ENCODE assay signal across 9 mouse cellular contexts in the genomic region with DNA sequence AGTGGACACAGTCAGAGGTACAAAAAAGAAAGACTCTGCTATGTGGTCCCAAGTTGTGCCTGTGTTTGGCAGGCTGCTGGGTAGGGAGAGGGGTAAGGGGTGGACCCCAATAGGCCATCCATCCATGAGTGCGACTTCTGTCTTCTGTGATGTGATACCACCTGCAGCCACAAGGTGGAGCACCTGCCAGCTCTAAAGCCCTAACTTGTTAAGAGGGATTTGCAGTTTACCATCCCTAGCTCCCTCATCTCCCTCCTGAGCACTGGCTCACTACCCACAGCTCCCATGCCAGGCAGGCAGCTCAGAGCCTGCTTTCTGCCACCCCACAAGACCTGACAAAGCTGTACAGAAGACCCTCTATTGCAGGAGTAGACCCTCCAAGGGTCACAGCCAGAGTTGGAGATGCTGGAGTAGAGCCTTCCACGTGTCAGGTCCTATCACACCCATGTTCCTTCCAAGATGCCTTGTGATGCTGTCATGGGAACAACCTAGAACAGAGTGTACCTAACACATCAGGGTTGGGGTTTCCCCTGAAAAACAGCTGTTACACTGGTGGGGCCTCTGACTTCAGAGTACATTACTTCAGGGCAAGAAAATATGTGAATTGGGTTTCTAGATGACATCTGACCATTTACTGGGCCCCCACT. TPM values are rescaled to one million over a fixed set of nuclear protein-coding genes. Genes with fewer than 3 reads are reported as not detected.
A peak's percentile ranks its signal among the peaks of the same experiment; 100 is the strongest.
DNase-seq lines count a peak whose midpoint lies in the region; ATAC-seq lines count a peak whose summit lies in the region.
"Had no signal": no experiment of that assay in that cellular context is flagged by ENCODE, and none has a peak within 500 bp of the region (broad histone marks: within the 10 kb centered on the region; RNA-seq: fewer than 3 reads in every experiment).

No protein-coding gene starts in this region.

- no peak overlapping the region for H3K4me2 ChIP-seq in limb, embryonic 11.5 days (ENCODE audit: low read depth, severe bottlenecking)
- H3K4me2 ChIP-seq: embryonic facial prominence, embryonic 12.5 days had no signal

- 0 out of 2 replicates have a peak, but pooled peaks cover 6% of the 10 kb centered on the region for H3K4me1 ChIP-seq in limb, embryonic 11.5 days (ENCODE audit: control insufficient read depth, insufficient read depth, low read length)

- H3K27me3 ChIP-seq in limb, embryonic 11.5 days (ENCODE audit: control insufficient read depth, insufficient read depth, low read length), result 0 out of 2 replicates have a peak, but pooled peaks cover 2% of the 10 kb centered on the region
- no peaks in the 10 kb centered on the region for H3K27me3 ChIP-seq in splenic B cell, adult 2 months (ENCODE audit: control insufficient read depth, insufficient read depth, low read length, poor library complexity, severe bottlenecking)
- H3K27me3 ChIP-seq: embryonic facial prominence, embryonic 12.5 days had no signal

- no peaks in the 10 kb centered on the region for H3K9me3 ChIP-seq in limb, embryonic 11.5 days (ENCODE audit: control insufficient read depth, low read length)
- H3K9me3 ChIP-seq: embryonic facial prominence, embryonic 12.5 days had no signal

- DNase-seq in ovary, postnatal 10 days (ENCODE audit: low spot score), result peak; percentile 69
- DNase-seq in ovary, adult 18-20 months (ENCODE audit: low spot score), result no peak
- peak; percentile 93 to 94 for DNase-seq in cerebellum, postnatal 10 days
- DNase-seq in frontal cortex, postnatal 25 days (ENCODE audit: low spot score in 2 of 2), result peak; percentile 85 to 90
- peak; percentile 88 for DNase-seq in limb, embryonic 11.5 days (ENCODE audit: low spot score)
- peak; percentile 91 for DNase-seq in naive thymus-derived CD4-positive, alpha-beta T cell, adult 2 months (ENCODE audit: low read depth)
- peak; percentile 87 for DNase-seq in splenic B cell, adult 2 months (ENCODE audit: low read depth, low spot score)

- peak; percentile 47 for ATAC-seq in inflammation-experienced regulatory T-cells, adult 6 months
- ATAC-seq in limb, embryonic 11.5 days (ENCODE audit: insufficient number of reproducible peaks, low FRiP score, low TSS enrichment, low read depth), result no peak

- H3K9ac ChIP-seq in limb, embryonic 11.5 days (ENCODE audit: low read length), result no peak overlapping the region
- H3K9ac ChIP-seq: embryonic facial prominence, embryonic 12.5 days had no signal

- no peak overlapping the region for H3K27ac ChIP-seq in limb, embryonic 11.5 days (replicated peaks; ENCODE audit: low read depth, low read length)
- H3K27ac ChIP-seq: embryonic facial prominence, embryonic 12.5 days had no signal

- no peak overlapping the region for H3K4me3 ChIP-seq in limb, embryonic 11.5 days (ENCODE audit: low read depth, low read length)
- H3K4me3 ChIP-seq: embryonic facial prominence, embryonic 12.5 days had no signal

- H3K36me3 ChIP-seq in limb, embryonic 11.5 days (ENCODE audit: control insufficient read depth, insufficient read depth, low read length), result no peaks in the 10 kb centered on the region
- H3K36me3 ChIP-seq in splenic B cell, adult 2 months (ENCODE audit: control insufficient read depth, insufficient read depth, low read length, poor library complexity, severe bottlenecking), result no peaks in the 10 kb centered on the region
- H3K36me3 ChIP-seq: embryonic facial prominence, embryonic 12.5 days had no signal

- WGBS in limb, embryonic 11.5 days, result 35% methylated on average over 2 of the region's 2 CpGs

RNA-seq across cellular contexts. Expression of gene Gramd4, which starts 3.5 kb away (rescaled TPM):
- polyA plus RNA-seq in inflammation-experienced regulatory T-cells, adult 6 months (2017; shearing (Covaris generic)), result 10 to 100 TPM; 13.4 to 26.0 (median 22.9) TPM
- polyA plus RNA-seq in limb, embryonic 11.5 days (2014; fragmentation: Nextera tagmentation; extraction: Ambion mirVana), result 8.4 and 9.0 TPM in 2 replicates

RNA-seq across cellular contexts. Expression of gene Celsr1, which starts 20.4 kb away (rescaled TPM):
- 1 to 10 TPM; 4.4 to 5.0 (median 4.7) TPM for polyA plus RNA-seq in inflammation-experienced regulatory T-cells, adult 6 months (2017; shearing (Covaris generic))
- 1.6 and 1.9 TPM in 2 replicates for polyA plus RNA-seq in limb, embryonic 11.5 days (2014; fragmentation: Nextera tagmentation; extraction: Ambion mirVana)
